Mouse (Mus musculus): ENCODE data around the gene Btnl1.

GRCm38 (mm10) chr17:34391507-34391906 is 14.6 kb downstream of the Btnl1 start:
- no peak for TF ChIP-seq POLR2A (IDR thresholded peaks at IDR 0.05; ENCODE audit: low read depth, low read length)
- TF ChIP-seq CTCF (conservative IDR thresholded peaks at IDR 0.05; ENCODE audit: insufficient read depth, insufficient read length, low read depth, low read length): no peak

Data from kidney, adult 2 months (tissue).